Mouse (Mus musculus) forebrain, postnatal 0 days (tissue): ENCODE measurements at regions not wholly inside any gene's neighbourhood (a gene's known extent, or its start where the extent isn't known, plus 50 kb on each side); places are given as distances from the start of the nearest gene placed in this dataset.
A peak's percentile ranks its signal among the peaks of the same experiment; 100 is the strongest.
"Not testable (repeated sequence)": the region's sequence is repeated elsewhere in the genome, so short reads cannot be mapped to it uniquely, and the experiment has no call there.

Experiments
- ATAC-seq: fragments of 200-750 bp; cut with Nextera tagmentation; 2 replicates; pipeline ENCODE4 v1.8.0; 2017; ENCODE audit warnings: mild to moderate bottlenecking, moderate library complexity
- DNase-seq: peaks from one replicate; pipeline ENCODE4 v3.0.0-alpha.2; 2015
- H3K27ac ChIP-seq: fragments of 300-500 bp; sonication (generic); 2 replicates; pipeline ENCODE4 v1.5.1; 2014; ENCODE audit warnings: low read depth, mild to moderate bottlenecking, antibody characterized with exemption, low read length, moderate library complexity, mixed read lengths
- H3K27me3 ChIP-seq: fragments of 300-500 bp; sonication (generic); 2 replicates; pipeline ENCODE4 v1.6.1; 2014; ENCODE audit warnings: mild to moderate bottlenecking, low read length, mixed read lengths; ENCODE audit not compliant: insufficient read depth
- H3K36me3 ChIP-seq: fragments of 300-500 bp; sonication (generic); 2 replicates; pipeline ENCODE4 v1.6.1; 2014; ENCODE audit warnings: mild to moderate bottlenecking, moderate library complexity; ENCODE audit not compliant: insufficient read depth
- H3K4me1 ChIP-seq: fragments of 300-500 bp; sonication (generic); 2 replicates; pipeline ENCODE4 v1.6.1; 2014; ENCODE audit warnings: antibody characterized with exemption; ENCODE audit not compliant: insufficient read depth
- H3K4me2 ChIP-seq: fragments of 300-500 bp; sonication (generic); 2 replicates; pipeline ENCODE4 v1.6.1; 2014; ENCODE audit warnings: low read depth, mild to moderate bottlenecking, moderate library complexity
- H3K4me3 ChIP-seq: fragments of 300-500 bp; sonication (generic); 2 replicates; pipeline ENCODE4 v1.5.1; 2014; ENCODE audit warnings: low read depth, low read length, mixed read lengths
- H3K9ac ChIP-seq: fragments of 300-500 bp; sonication (generic); 2 replicates; pipeline ENCODE4 v1.6.1; 2014; ENCODE audit warnings: mild to moderate bottlenecking
- H3K9me3 ChIP-seq: fragments of 300-500 bp; sonication (generic); 2 replicates; pipeline ENCODE4 v1.6.1; 2016; ENCODE audit warnings: low read length
- CTCF ChIP-seq: sonication (generic); IDR thresholded peaks from 2 replicates; pipeline ENCODE4 v1.5.1; 2016; ENCODE audit warnings: antibody characterized with exemption, control low read depth, low read depth
- WGBS: fragments of 180-500 bp; shearing (Covaris S2); extraction: QIAGEN DNeasy Blood & Tissue Kit; methylation state at CpG from one replicate; pipeline ENCODE4 v1.1.7; 2014; 5-methylcytosine and 5-hydroxymethylcytosine counted together

DNA sequence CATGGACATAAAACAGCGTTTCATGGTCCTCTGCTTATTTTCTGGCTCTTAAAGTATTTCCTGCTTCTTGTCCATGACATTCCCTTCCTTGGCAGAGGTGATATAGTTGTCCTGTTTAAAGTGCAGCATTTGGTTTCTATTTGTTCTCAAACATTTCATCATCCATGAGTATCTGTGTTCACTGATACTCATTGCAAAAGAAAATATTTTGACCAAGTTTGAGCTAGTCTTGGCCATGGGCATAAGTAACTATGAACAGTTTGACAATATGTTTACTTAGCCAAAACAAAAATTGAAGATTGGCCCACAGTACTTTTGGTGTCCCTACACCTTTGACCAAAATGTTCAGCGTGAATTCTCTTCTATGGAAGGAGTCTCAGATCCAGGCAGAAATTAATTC lies 58.7 kb upstream of the 2310057J18Rik start:
- not testable (repeated sequence) for H3K4me2 ChIP-seq, ATAC-seq, H3K36me3 ChIP-seq, H3K27ac ChIP-seq, H3K4me1 ChIP-seq, H3K9ac ChIP-seq, H3K4me3 ChIP-seq, H3K27me3 ChIP-seq, H3K9me3 ChIP-seq, DNase-seq
- WGBS, result 87% methylated on average over 2 of the region's 2 CpGs

DNA sequence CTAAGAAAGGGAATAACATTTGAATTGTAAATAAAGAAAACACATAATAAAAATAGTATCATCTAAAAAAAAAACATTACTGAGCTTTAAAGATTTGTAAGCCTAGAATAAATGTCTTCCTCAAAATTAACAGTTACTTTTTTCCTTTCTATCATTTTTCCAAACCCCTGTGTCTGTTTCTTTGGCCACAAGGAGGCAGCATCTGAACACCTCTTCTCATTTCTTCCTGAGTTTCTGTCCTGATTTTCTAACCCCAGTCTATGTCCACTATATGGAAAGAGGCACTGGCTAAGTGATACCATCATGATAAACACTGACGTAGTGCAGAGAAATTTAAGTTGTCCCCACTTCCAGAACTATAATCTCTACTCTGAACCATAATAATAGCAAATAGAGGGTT lies 55.8 kb upstream of the Soga3 start:
- 19% methylated on average over 1 of the region's 1 CpGs for WGBS
- H3K4me3 ChIP-seq, result no peak overlapping the region
- H3K27me3 ChIP-seq, result no peaks in the 10 kb centered on the region
- no peak overlapping the region for H3K4me2 ChIP-seq
- no peaks in the 10 kb centered on the region for H3K36me3 ChIP-seq
- no peak overlapping the region for H3K9ac ChIP-seq
- ATAC-seq, result no peak; the same call in 1 of the 2 replicates
- no peak overlapping the region for H3K27ac ChIP-seq
- no peaks in the 10 kb centered on the region for H3K9me3 ChIP-seq
- peak; percentile 70 for TF ChIP-seq CTCF
- no peaks in the 10 kb centered on the region for H3K4me1 ChIP-seq
- DNase-seq, result peak; percentile 39
